Mouse (Mus musculus): ENCODE data around the gene Tmem40. TPM values are rescaled to one million over a fixed set of nuclear protein-coding genes. Genes with fewer than 3 reads are reported as not detected.

Gene Tmem40
- polyA plus RNA-seq (2015; fragmentation: Nextera tagmentation; extraction: Ambion mirVana), result 1.4 and 2.2 TPM in 2 replicates

DNA sequence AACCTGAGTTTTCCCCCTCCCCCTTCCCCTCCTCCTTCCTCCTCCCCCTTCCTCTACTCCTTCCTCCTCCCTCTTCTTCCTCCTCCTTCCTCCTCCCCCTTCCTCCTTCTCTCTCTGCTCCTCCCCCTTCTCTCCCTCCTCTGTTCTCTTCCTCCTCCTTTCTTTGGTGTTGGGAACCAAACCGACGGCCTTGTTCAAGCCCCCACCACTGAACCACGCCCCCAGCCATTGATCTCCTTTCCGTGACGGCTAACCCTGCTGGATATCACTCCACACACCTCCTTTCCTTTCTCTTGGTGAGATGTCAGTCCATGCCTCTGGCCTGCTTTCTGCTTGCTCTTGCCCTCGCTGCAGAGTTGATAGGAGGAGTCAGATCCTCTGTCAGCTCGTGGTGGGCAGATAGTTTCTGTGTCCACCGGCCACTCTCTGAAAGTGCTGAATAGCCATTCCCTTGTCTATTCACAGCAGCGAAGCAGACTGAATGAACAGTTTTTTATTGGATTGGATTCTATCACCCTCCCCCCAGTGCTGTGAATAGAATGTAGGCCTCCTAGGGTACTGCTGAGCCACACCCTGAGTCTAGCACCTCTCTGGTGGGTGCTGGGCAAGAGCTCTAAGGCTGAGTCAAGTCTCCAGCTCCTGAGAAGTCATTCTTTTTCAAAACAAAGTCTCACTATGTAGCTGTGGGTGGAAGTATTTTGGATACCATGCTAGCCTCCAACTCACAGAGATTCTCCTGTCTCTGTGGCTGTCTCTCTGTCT lies at the start of gene Tmem40:
Gene Tmem40 (minus strand): TSS at position 416 of the 762 bp plus-strand sequence.
- peak; percentile 57 for DNase-seq (ENCODE audit: low spot score)

- no peak for DNase-seq (ENCODE audit: low spot score)
Observed at GRCm38 (mm10) chr6:115811606-115812005, 49.4 kb upstream of the Tmem40 start.

DNA sequence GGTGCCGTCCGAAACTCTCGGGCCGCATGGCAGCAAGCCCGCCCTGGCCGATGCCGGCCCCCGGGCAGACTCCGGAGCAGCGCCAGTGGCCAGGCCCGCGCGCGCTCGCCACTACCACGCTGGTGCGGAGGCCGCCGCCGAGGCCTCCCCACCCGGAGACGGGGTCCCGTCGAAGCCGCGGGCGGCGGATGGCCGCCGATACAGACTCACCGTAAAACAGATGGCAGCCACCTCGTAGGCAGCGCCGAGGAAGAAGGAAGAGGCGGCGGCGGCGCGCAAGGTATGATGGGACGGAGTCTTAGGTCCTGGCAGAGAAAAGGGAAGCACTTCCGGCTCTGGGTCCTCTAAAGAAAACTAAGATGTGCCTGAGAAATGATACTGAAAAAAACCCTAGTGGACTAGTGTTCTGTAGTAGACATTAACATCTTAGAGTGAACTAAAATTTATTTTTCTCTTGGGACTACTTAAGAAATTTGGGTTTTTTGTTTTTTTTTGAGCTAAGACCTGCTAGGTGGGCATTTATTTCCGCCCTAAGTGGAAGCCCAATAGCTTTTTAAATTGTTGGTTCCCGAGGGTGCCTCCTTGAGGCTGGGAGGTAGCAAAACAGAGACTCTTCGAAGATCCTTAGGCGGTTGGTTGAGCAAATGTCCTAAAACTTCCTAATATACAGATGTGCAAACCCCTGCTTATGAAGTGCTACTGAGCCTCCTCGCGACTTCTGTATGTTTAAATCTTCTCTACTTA lies 46.5 kb upstream of the Tmem40 start, which contains the start of gene Rpl32:
Gene Rpl32 (minus strand): TSS at position 260 of the 744 bp plus-strand sequence.
- DNase-seq (ENCODE audit: low spot score), result peak; percentile 92

DNA sequence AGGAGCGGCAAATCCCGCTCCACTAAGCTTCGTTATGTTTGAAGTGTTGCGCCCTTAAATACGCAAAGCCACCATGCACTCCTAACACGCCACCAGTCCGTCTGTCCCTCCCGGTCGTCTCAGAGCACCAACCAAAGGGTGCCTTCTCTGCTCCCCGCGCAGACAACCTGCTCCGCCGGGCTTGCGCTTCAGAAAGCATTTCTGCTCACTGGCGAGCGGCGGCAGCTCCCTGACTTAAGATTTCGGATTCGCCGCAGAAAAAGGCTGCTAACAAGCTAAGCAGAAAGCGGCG lies 45.9 kb upstream of the Tmem40 start:
- DNase-seq (ENCODE audit: low spot score), result no peak

GRCm38 (mm10) chr6:115807464-115808195 lies 45.4 kb upstream of the Tmem40 start:
- peak; percentile 14 for DNase-seq (ENCODE audit: low spot score)

DNA sequence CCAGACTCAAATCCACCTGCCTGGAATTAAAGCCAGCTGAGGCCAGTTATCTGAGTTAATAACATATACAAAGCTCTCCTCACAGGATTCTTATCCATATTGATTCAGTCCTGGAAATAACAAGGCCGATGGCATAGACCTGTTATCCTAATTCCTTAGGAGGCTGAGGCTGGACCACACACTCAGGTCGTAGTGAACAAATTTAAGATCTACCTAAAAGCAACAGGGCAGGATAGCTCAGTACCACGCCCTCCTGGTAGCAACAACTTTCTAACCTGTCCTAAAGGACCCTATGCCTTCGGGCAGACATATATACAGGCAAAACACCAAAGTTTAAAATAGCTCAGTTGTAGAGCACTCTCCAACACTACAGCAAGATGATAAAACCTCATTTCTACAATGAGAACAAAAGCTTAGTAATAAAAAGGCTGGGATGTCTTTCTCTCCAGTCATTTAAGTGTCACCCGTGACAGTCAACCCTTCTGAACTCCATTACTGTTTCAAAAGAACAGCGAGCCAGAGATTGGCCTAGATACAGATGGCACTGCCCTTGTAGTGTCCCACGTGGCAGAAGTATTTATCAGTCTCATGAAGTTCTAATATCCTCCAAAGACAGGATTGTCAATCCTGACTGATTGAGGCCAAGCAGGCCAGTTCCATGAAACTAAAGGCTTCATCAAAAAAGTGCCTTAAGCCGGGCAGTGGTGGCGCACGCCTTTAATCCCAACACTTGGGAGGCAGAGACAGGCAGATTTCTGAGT lies 42.4 kb upstream of the Tmem40 start:
- DNase-seq (ENCODE audit: low spot score), result no peak

GRCm38 (mm10) chr6:115803541-115804382 lies 41.6 kb upstream of the Tmem40 start:
- peak; percentile 62 for DNase-seq (ENCODE audit: low spot score)

- DNase-seq (ENCODE audit: low spot score), result no peak
Observed at GRCm38 (mm10) chr6:115801811-115802210, 39.6 kb upstream of the Tmem40 start.

GRCm38 (mm10) chr6:115792691-115793215 lies 30.5 kb upstream of the Tmem40 start:
- DNase-seq (ENCODE audit: low spot score), result no peak

DNA sequence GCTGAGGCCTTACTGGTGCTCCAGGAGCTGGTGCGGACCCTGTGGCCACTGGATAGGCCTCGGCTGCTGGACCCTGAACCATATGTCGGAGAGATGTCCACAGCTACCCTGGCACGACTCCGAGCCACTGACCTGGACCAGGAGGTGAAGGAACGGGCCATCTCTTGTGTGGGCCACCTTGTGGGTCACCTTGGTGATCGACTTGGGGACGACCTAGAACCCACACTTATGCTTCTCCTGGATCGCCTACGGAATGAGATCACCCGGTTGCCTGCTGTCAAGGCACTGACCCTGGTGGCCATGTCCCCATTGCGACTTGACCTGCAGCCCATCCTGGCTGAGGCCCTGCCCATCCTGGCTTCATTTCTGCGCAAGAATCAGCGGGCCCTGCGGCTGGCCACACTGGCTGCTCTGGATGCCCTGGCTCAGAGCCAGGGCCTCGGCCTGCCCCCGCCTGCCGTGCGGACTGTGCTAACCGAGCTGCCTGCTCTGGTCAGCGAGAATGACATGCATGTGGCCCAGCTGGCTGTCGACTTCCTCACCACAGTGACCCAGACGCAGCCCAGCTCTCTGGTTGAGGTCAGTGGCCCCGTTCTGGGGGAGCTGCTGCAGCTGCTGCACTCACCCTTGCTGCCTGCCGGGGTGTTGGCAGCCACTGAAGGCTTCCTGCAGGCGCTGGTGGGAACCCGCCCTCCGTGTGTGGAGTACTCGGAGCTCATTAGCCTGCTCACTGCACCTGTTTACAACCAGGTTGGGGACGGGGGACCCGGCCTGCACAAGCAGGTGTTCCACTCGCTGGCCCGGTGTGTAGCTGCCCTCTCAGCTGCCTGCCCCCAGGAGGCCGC lies 29.9 kb upstream of the Tmem40 start:
- DNase-seq (ENCODE audit: low spot score), result no peak

DNA sequence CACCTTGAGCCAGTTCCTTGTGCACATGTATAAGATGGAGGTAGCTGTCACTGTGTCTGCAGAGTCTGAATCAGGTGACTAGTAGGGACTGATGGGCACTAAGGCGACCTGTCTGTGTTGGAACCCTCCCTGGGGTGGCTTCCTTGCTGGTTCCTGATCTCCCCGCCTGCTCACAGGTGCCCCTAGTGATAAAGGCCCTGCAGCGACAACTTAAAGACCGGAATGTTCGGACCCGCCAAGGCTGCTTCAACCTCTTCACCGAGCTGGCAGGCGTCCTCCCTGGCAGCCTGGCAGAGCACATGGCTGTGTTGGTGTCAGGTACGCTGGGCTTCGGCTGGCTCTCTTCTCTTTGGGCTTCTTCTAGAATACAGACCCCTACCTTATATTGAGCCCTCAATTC lies 28.8 kb upstream of the Tmem40 start:
- DNase-seq (ENCODE audit: low spot score), result no peak

GRCm38 (mm10) chr6:115782781-115783180 lies 20.6 kb upstream of the Tmem40 start:
- no peak for DNase-seq (ENCODE audit: low spot score)

DNA sequence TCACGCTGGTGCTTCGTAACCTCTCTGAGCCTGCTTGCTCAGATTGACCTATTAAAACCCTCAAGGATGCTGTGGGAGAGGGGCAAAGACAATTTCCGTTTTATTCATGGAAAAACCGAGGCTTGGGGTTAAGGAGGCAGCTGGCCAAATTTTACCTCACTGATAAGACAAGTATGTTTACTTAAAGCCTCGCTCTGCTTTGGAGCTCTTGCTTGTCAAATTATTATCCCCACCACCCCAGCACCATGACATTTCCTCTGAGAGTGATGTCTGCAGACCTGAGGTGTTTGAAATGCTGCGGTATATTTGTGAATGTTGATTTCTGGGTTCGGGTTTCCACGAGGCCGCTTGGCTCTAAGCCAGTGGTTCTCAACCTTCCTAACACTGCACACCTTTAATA lies 14.2 kb upstream of the Tmem40 start:
- no peak for DNase-seq (ENCODE audit: low spot score)

DNA sequence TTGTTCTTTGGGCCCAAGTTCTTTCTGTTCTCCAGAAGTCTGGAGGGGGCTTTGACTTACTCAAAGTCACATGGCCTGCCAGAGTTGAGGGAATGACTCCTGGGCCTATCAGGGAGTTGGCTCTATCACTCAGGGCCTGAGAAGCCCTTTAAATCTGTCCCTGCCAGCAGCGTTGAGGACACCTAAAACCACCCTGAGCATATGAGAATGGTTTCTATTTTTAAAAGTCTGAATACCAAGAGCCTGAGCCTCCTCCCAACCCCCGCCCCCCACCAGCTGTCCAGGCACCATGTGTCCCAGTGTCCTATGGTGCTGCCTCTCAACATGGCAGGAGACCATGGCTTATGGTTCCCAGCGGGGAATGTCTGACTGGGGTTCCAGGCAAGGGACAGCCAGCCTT lies 13.6 kb upstream of the Tmem40 start:
- no peak for DNase-seq (ENCODE audit: low spot score)

DNA sequence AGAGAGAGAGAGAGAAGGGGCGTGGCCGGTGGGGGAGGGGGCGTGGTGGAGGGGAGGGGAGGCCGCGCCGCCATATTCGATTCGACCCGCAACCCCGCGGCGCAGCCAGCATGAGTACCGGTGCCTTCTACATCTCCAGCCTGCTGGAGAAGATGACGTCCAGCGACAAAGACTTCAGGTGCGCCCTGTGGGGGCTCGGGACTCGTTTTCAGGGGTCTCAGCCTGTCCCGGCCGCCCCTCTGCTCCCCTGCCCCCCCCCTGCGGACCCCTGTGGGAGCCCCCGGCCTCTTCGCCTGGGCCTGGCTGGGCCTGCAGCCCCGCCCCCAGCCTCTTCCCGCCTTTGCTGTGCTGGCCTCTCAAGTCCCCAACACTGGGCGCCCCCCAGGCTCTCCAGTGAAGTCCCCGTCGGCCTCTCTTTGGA lies 12.3 kb upstream of the Tmem40 start, which contains the start of gene Cand2:
Gene Cand2 (plus strand): TSS at position 38 of the 421 bp plus-strand sequence.
- peak; percentile 74 for DNase-seq (ENCODE audit: low spot score)

DNA sequence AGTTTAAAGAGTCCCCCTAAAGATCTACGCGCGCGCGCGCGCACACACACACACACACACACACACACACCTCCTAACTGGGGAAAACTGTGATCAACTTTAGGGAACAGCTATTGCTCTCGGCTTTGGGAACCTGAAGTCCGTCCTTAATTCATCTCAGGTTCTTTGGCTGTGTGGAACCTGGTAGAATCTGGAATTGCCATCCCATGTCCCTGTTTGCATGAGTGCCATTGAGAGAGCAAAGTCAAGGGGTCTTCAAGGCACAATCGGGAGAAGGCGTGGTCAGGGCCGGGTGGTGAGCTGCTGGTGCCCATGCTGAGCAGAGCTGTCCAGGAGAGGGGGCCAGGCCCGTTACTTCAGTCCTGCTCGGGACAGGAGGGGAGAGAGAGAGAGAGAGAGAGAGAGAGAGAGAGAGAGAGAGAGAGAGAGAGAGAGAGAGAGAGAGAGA lies 11.8 kb upstream of the Tmem40 start:
- peak; percentile 46 for DNase-seq (ENCODE audit: low spot score)

DNA sequence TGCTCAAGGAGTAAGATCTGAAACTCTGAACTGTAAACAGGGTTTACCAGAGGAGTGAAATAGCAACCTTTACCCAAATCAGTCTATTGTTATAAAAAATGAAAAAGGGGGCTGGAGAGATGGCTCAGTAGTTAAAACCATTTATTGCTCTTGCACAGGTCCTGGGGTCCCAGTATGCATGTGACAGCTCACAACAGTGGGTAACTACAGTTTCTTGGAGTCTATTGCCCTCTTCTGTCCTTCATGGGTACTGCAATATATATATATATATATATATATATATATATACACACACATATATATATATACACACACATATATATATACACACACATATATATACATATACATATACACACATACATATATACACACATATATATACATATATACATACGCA lies 10.4 kb upstream of the Tmem40 start:
- no peak for DNase-seq (ENCODE audit: low spot score)

DNA sequence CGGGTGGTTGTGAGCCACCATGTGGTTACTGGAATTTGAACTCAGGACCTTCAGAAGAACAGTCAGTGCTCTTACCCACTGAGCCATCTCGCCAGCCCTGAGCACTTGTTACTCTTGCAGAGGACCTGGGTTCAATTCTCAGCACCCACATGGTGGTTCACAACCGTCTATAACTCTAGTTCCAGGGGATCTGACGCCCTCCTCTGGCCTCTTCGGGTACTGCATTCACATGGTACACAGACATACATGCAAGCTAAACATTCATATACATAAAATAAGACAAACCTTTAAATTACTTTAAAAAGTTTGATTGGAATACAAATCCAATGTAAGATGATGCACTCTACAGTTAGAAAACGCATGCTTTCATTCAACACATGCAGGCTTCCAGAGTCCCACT lies 10.0 kb upstream of the Tmem40 start:
- DNase-seq (ENCODE audit: low spot score), result no peak

GRCm38 (mm10) chr6:115770852-115771251 lies 8.6 kb upstream of the Tmem40 start:
- DNase-seq (ENCODE audit: low spot score), result no peak
